Mouse (Mus musculus): Measurements from ENCODE around the gene Drc3. TPM values are rescaled to one million over a fixed set of nuclear protein-coding genes. Genes with fewer than 3 reads are reported as not detected.
A peak's percentile ranks its signal among the peaks of the same experiment; 100 is the strongest.

The Drc3 gene
- polyA plus RNA-seq, 1 experiment from 2014 or later = 0.39 TPM

GRCm38 (mm10) chr11:60351925-60352371 is 1.2 kb upstream of the Drc3 start:
- WGBS (ENCODE audit: insufficient replicate concordance) = 20% methylated on average over 11 of the region's 11 CpGs
- Histone ChIP-seq H3K4me2 (ENCODE audit: low read depth, low read length) (peak overlapping the region; percentile 95), H3K4me3 (ENCODE audit: low read depth, low read length) (peak overlapping the region; percentile 83), H3K36me3 (ENCODE audit: control insufficient read depth, insufficient read depth) (no peaks in the 10 kb centered on the region), H3K27ac (ENCODE audit: low read length) (peak overlapping the region; percentile 78), H3K9ac (ENCODE audit: low read depth, low read length) (peak overlapping the region; percentile 85), H3K27me3 (ENCODE audit: control insufficient read depth, insufficient read depth, low read depth, low read length) (no peaks in the 10 kb centered on the region), H3K9me3 (replicated peaks; ENCODE audit: control insufficient read depth, low read length) (no peaks in the 10 kb centered on the region), H3K4me1 (ENCODE audit: control insufficient read depth, low read depth, low read length) (peaks cover 18% of the 10 kb centered on the region)
- no peak for ATAC-seq (ENCODE audit: low read depth)

- ATAC-seq (ENCODE audit: low read depth) = no peak
- no peaks in the 10 kb centered on the region for H3K27me3 ChIP-seq (ENCODE audit: control insufficient read depth, insufficient read depth, low read depth, low read length)
- no peaks in the 10 kb centered on the region for H3K9me3 ChIP-seq (replicated peaks; ENCODE audit: control insufficient read depth, low read length)
- WGBS (ENCODE audit: insufficient replicate concordance) = 75% methylated on average over 2 of the region's 2 CpGs
- peaks cover 18% of the 10 kb centered on the region for H3K4me1 ChIP-seq (ENCODE audit: control insufficient read depth, low read depth, low read length)
- no peak overlapping the region for H3K4me2 ChIP-seq (ENCODE audit: low read depth, low read length)
- no peak overlapping the region for H3K4me3 ChIP-seq (ENCODE audit: low read depth, low read length)
- H3K36me3 ChIP-seq (ENCODE audit: control insufficient read depth, insufficient read depth) = no peaks in the 10 kb centered on the region
- H3K9ac ChIP-seq (ENCODE audit: low read depth, low read length) = no peak overlapping the region
- H3K27ac ChIP-seq (ENCODE audit: low read length) = no peak overlapping the region
These were observed 2.8 kb downstream of the Drc3 start for GRCm38 (mm10) chr11:60355952-60356351.

- Histone ChIP-seq H3K9me3 (replicated peaks; ENCODE audit: control insufficient read depth, low read length) (no peaks in the 10 kb centered on the region), H3K4me2 (ENCODE audit: low read depth, low read length) (no peak overlapping the region), H3K36me3 (ENCODE audit: control insufficient read depth, insufficient read depth) (no peaks in the 10 kb centered on the region), H3K27ac (ENCODE audit: low read length) (no peak overlapping the region), H3K9ac (ENCODE audit: low read depth, low read length) (no peak overlapping the region), H3K4me3 (ENCODE audit: low read depth, low read length) (no peak overlapping the region), H3K27me3 (ENCODE audit: control insufficient read depth, insufficient read depth, low read depth, low read length) (no peaks in the 10 kb centered on the region), H3K4me1 (ENCODE audit: control insufficient read depth, low read depth, low read length) (peaks cover 8% of the 10 kb centered on the region)
- no peak for ATAC-seq (ENCODE audit: low read depth)
- WGBS (ENCODE audit: insufficient replicate concordance) = 20% methylated on average over 1 of the region's 1 CpGs
These were observed 4.0 kb downstream of the Drc3 start for GRCm38 (mm10) chr11:60357116-60357515.

- no peak for ATAC-seq (ENCODE audit: low read depth)
- 58% methylated on average over 7 of the region's 7 CpGs for WGBS (ENCODE audit: insufficient replicate concordance)
These were observed 5.4 kb downstream of the Drc3 start for GRCm38 (mm10) chr11:60358548-60358947.

GRCm38 (mm10) chr11:60359138-60359537 is 6.0 kb downstream of the Drc3 start:
- no peak for ATAC-seq (ENCODE audit: low read depth)
- WGBS (ENCODE audit: insufficient replicate concordance) = 44% methylated on average over 5 of the region's 5 CpGs

More at GRCm38 (mm10) chr11:60358548-60358947, 5.4 kb downstream of the Drc3 start:
- Histone ChIP-seq H3K9ac (ENCODE audit: low read depth, low read length) (no peak overlapping the region), H3K36me3 (ENCODE audit: control insufficient read depth, insufficient read depth) (no peaks in the 10 kb centered on the region), H3K4me1 (ENCODE audit: control insufficient read depth, low read depth, low read length) (peaks cover 2% of the 10 kb centered on the region), H3K4me3 (ENCODE audit: low read depth, low read length) (no peak overlapping the region), H3K27me3 (ENCODE audit: control insufficient read depth, insufficient read depth, low read depth, low read length) (no peaks in the 10 kb centered on the region), H3K27ac (ENCODE audit: low read length) (no peak overlapping the region), H3K4me2 (ENCODE audit: low read depth, low read length) (no peak overlapping the region), H3K9me3 (replicated peaks; ENCODE audit: control insufficient read depth, low read length) (no peaks in the 10 kb centered on the region)

GRCm38 (mm10) chr11:60359936-60360335 is 6.8 kb downstream of the Drc3 start:
- H3K4me1 ChIP-seq (ENCODE audit: control insufficient read depth, low read depth, low read length) = no peaks in the 10 kb centered on the region
- H3K9ac ChIP-seq (ENCODE audit: low read depth, low read length) = no peak overlapping the region
- no peak overlapping the region for H3K27ac ChIP-seq (ENCODE audit: low read length)
- no peak for ATAC-seq (ENCODE audit: low read depth)
- H3K4me2 ChIP-seq (ENCODE audit: low read depth, low read length) = no peak overlapping the region
- no peaks in the 10 kb centered on the region for H3K36me3 ChIP-seq (ENCODE audit: control insufficient read depth, insufficient read depth)
- WGBS (ENCODE audit: insufficient replicate concordance) = 72% methylated on average over 1 of the region's 1 CpGs
- no peaks in the 10 kb centered on the region for H3K27me3 ChIP-seq (ENCODE audit: control insufficient read depth, insufficient read depth, low read depth, low read length)
- H3K9me3 ChIP-seq (replicated peaks; ENCODE audit: control insufficient read depth, low read length) = no peaks in the 10 kb centered on the region
- H3K4me3 ChIP-seq (ENCODE audit: low read depth, low read length) = no peak overlapping the region

More at GRCm38 (mm10) chr11:60359138-60359537, 6.0 kb downstream of the Drc3 start:
- H3K9me3 ChIP-seq (replicated peaks; ENCODE audit: control insufficient read depth, low read length) = no peaks in the 10 kb centered on the region
- H3K27me3 ChIP-seq (ENCODE audit: control insufficient read depth, insufficient read depth, low read depth, low read length) = no peaks in the 10 kb centered on the region
- no peak overlapping the region for H3K4me2 ChIP-seq (ENCODE audit: low read depth, low read length)
- no peak overlapping the region for H3K9ac ChIP-seq (ENCODE audit: low read depth, low read length)
- H3K4me3 ChIP-seq (ENCODE audit: low read depth, low read length) = no peak overlapping the region
- no peak overlapping the region for H3K27ac ChIP-seq (ENCODE audit: low read length)
- no peaks in the 10 kb centered on the region for H3K36me3 ChIP-seq (ENCODE audit: control insufficient read depth, insufficient read depth)
- no peaks in the 10 kb centered on the region for H3K4me1 ChIP-seq (ENCODE audit: control insufficient read depth, low read depth, low read length)

- no peak overlapping the region for H3K4me2 ChIP-seq (ENCODE audit: low read depth, low read length)
- WGBS (ENCODE audit: insufficient replicate concordance) = 52% methylated on average over 5 of the region's 5 CpGs
- H3K36me3 ChIP-seq (ENCODE audit: control insufficient read depth, insufficient read depth) = no peaks in the 10 kb centered on the region
- ATAC-seq (ENCODE audit: low read depth) = no peak
- no peak overlapping the region for H3K9ac ChIP-seq (ENCODE audit: low read depth, low read length)
- no peak overlapping the region for H3K27ac ChIP-seq (ENCODE audit: low read length)
- no peaks in the 10 kb centered on the region for H3K9me3 ChIP-seq (replicated peaks; ENCODE audit: control insufficient read depth, low read length)
- H3K4me3 ChIP-seq (ENCODE audit: low read depth, low read length) = no peak overlapping the region
- no peaks in the 10 kb centered on the region for H3K27me3 ChIP-seq (ENCODE audit: control insufficient read depth, insufficient read depth, low read depth, low read length)
- H3K4me1 ChIP-seq (ENCODE audit: control insufficient read depth, low read depth, low read length) = no peaks in the 10 kb centered on the region
These were observed 7.6 kb downstream of the Drc3 start for GRCm38 (mm10) chr11:60360631-60361201.

GRCm38 (mm10) chr11:60366239-60367019 is 13.3 kb downstream of the Drc3 start:
- 40% methylated on average over 16 of the region's 16 CpGs for WGBS (ENCODE audit: insufficient replicate concordance)
- Histone ChIP-seq H3K27me3 (ENCODE audit: control insufficient read depth, insufficient read depth, low read depth, low read length) (no peaks in the 10 kb centered on the region), H3K27ac (ENCODE audit: low read length) (no peak overlapping the region), H3K4me1 (ENCODE audit: control insufficient read depth, low read depth, low read length) (no peaks in the 10 kb centered on the region), H3K4me3 (ENCODE audit: low read depth, low read length) (no peak overlapping the region), H3K4me2 (ENCODE audit: low read depth, low read length) (no peak overlapping the region), H3K9ac (ENCODE audit: low read depth, low read length) (no peak overlapping the region), H3K36me3 (ENCODE audit: control insufficient read depth, insufficient read depth) (no peaks in the 10 kb centered on the region), H3K9me3 (replicated peaks; ENCODE audit: control insufficient read depth, low read length) (no peaks in the 10 kb centered on the region)
- no peak for ATAC-seq (ENCODE audit: low read depth)

GRCm38 (mm10) chr11:60367256-60367655 is 14.1 kb downstream of the Drc3 start:
- Histone ChIP-seq H3K9me3 (replicated peaks; ENCODE audit: control insufficient read depth, low read length) (no peaks in the 10 kb centered on the region), H3K4me3 (ENCODE audit: low read depth, low read length) (no peak overlapping the region), H3K36me3 (ENCODE audit: control insufficient read depth, insufficient read depth) (no peaks in the 10 kb centered on the region), H3K4me2 (ENCODE audit: low read depth, low read length) (no peak overlapping the region), H3K27me3 (ENCODE audit: control insufficient read depth, insufficient read depth, low read depth, low read length) (no peaks in the 10 kb centered on the region), H3K27ac (ENCODE audit: low read length) (no peak overlapping the region), H3K4me1 (ENCODE audit: control insufficient read depth, low read depth, low read length) (no peaks in the 10 kb centered on the region), H3K9ac (ENCODE audit: low read depth, low read length) (no peak overlapping the region)
- 66% methylated on average over 3 of the region's 3 CpGs for WGBS (ENCODE audit: insufficient replicate concordance)
- no peak for ATAC-seq (ENCODE audit: low read depth)
